Mouse (Mus musculus) layer of hippocampus, adult 9-10 months (tissue): Measurements from ENCODE around the gene Hao1.
A peak's percentile ranks its signal among the peaks of the same experiment; 100 is the strongest.

Source experiments
- DNase-seq: peaks from one replicate; pipeline ENCODE4 v3.0.0; 2022; ENCODE audit warnings: low spot score

The Hao1 gene

GRCm38 (mm10) chr2:134554221-134554727 is at the start of gene Hao1:
Gene Hao1 (minus strand): TSS chr2:134554368.
- DNase-seq: no peak

GRCm38 (mm10) chr2:134591081-134591694 is 37.0 kb upstream of the Hao1 start:
- DNase-seq: no peak

- DNase-seq: no peak
Measured at GRCm38 (mm10) chr2:134585243-134585642, 31.1 kb upstream of the Hao1 start.

DNA sequence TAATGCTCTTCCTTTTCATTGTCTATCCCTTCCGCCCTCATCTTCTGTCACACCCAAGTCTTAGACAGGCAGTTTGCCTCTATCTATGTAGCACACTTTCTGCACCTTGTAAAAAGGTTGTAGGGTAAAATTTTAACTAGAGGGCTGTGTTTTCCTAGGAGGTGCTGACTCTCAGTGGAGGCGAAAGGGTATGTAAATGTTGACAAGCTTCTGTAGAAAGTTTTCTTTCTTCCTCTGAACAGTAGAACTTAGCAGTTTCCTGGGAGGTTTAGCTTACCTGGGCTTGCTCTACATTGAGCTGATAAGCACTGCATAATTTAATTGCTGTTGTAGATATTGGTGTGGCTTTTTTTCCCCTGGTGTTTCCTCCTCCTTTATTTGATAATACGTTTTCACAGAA is 5.3 kb upstream of the Hao1 start:
- DNase-seq: no peak

DNA sequence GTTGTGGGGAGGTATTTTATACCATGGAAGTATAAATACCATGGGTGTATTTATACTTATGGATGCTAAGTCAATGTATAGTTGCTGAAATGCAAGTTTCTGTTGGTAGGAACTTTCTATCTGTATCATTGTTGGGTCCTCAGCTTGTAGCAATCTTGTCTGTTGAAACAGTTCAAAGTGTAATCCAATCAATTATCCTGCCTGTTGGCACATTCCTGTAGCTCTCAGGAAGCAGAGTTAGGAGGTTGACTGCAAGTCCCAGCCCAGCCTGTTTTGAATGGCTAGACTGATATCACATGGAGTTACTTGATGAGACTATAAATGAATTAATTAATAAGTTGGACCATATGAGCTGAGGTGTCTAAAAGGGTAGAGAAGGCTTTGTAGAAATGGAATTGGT is 1.8 kb downstream of the Hao1 start:
- DNase-seq: no peak

GRCm38 (mm10) chr2:134549770-134550169 is 4.4 kb downstream of the Hao1 start:
- DNase-seq: peak; percentile 59

- no peak for DNase-seq
Measured at GRCm38 (mm10) chr2:134545116-134545515, 9.1 kb downstream of the Hao1 start.

DNA sequence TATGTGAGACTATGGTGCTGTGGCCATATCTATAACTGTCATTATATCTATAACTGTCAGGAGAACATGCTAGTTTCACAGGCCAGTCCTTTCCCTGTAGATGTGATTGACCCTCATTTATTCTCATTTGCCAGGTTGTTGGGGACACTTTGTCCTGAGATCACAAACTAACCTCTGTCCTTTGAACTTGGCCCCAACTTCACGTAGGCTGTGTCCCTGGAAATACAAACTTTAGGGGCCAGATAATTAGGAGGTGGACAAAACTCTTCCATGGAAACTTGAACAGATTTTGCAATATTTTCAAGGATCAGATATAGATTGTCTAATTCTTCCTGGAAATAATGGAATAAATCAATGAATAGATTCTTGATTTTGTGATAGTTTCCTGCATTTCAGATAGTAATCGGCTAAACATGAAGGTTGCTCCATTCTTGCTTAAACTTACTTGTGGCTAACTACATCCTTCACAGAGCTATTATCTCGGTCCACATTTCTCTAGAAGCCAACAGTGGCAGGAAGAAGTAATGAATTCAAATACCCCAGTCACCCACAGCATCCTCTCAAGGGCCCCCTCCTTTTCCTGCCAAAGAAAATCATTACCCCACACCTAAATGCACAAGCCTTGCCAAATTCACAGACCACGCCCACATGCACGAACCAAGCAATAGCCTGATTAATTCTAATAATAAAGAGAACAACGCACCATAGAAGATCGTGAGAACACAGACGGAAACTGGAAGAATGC is 9.7 kb downstream of the Hao1 start:
- DNase-seq: no peak

DNA sequence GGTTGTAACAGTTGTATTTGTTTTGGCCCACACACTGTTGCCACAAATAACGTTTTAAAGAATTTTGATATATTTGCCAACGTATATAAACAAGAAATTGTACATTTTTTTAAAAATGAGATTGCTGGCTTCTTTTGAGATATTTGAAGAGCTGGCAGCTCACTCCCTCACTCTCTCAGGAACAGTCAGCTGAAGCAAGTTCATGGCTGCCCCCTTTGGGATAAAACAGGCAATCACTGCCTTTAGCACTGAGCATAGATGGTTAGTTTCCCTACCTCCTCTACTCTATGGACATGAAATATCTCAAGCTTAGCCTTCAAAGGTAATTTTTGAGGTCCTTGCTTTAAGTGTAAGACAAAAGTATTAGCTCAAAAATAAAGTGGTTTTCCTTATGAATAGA is 10.7 kb downstream of the Hao1 start:
- no peak for DNase-seq

DNA sequence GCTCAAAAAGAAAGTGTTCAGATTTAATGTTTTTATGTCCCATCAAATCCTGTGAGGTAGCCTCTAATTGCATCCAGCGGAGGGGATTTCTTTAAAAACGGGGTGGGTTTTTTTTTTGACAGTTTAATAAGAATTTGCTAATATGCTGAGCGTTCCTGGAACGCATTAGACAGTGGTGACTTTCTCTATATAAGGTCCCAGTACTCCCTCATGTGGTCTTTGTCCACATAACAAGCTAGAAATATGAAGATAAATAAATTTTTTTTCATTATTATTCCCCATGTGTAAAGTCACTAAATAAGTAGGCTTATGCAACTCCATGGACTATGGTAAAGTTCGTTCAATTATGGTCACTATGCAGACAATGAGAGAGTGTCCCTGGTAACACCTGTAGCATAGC is 13.1 kb downstream of the Hao1 start:
- DNase-seq: peak; percentile 11

- no peak for DNase-seq
Measured at GRCm38 (mm10) chr2:134538451-134538850, 15.7 kb downstream of the Hao1 start.

DNA sequence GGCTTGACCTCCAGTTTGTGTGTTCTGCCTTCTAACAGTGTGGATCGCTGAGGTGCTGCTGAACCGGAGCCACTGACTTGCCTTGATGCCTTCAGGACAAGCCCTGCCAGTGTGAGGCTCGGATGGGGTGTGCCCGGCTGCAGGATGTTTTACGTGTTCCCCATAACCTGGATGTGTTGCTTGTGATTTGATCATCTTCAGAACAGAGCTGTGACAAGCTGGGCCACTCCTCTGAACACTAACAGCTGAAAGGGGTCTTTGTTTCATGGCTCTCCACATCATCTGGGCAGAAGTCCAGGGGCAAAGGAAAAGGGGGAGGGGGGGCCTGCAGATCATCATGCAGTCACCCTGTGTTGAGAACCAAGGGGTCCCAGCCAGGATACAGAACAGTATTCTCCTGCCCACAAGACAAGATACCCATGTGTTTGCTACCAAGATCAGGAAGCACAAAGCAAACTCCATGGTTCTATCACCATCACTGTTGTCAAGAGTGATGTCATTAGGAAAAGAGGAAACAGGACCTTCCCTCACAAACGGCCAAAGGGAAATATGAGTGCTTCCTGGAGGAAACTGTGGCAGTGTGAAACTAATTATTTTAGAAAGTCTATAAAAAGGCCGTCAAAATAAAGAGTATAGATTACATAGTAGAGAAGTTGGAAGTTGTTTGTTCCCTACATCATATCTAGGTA is 25.9 kb downstream of the Hao1 start:
- DNase-seq: no peak

DNA sequence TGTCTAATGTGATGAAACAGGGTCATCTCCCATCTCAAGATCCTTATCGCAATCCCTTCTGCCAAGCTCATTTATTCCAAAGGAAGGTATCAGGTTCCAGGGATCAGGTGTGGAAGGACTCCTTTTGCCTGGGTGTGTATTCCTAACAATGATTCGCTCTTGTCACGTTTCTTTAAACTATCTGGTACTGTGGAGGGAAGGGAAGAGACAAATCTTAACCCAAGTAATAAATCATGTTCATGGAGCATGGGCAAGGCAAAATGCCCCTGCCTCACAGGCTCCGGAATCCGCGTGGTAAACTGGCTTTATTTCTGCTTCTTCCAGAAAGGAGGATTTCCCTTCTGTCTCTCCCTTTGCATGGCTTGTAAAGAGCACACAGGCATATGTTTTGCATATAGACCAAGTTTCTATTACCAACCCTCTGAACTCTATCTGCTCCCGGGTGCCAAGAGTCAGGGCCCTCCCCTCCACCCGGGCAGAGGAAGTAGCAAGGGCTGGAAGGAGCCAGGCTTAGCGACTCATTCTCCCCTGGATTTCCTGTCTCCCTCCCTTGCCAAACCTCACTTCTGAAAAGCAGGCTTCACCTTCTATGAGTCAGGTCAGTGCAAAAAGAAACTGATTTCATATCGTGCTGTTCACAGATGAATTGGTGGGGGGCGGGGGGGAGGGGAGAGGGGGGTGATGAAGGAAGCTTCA is 26.6 kb downstream of the Hao1 start:
- DNase-seq: no peak

DNA sequence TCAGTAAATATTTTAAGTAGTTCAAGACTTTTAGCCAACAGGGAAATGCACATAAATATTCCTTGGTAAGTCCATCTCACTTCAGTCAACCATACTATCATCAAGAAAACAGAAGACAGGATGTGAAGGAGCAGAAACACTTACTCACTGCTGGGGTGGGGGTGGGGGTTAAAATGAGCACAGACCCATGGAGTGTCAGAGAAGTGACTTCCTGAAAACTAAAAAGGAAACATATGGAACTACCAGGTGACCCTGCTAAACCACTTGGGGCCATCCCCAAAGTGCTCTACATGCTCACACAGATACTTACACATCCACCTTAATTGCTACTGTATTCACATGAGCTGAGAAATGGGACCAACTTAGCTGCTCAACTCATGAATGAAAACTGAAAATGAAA is 36.1 kb downstream of the Hao1 start:
- no peak for DNase-seq

DNA sequence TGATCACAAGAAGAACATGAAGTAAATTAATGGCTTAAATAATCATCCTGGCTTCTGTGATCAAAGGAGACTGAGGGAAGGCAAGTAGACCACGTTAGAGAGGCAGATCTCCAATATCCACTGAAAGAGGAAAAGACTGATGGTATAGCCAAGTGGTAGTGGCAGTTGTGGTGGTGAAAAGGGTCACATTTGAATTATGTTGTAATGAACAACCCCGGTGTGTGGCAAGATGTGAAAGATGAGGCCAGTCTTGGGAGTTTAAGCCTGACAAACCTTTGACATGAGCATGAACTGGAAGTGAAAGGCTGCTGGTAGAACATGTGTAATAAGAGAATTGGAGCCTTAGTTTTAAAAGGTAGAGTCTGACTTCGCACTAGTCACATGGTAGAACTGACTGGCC is 54.4 kb downstream of the Hao1 start:
- no peak for DNase-seq

GRCm38 (mm10) chr2:134498450-134498849 is 55.7 kb downstream of the Hao1 start:
- DNase-seq: no peak

- DNase-seq: no peak
Measured at GRCm38 (mm10) chr2:134488671-134489070, 65.5 kb downstream of the Hao1 start.

GRCm38 (mm10) chr2:134486055-134486834 is 67.9 kb downstream of the Hao1 start:
- no peak for DNase-seq

DNA sequence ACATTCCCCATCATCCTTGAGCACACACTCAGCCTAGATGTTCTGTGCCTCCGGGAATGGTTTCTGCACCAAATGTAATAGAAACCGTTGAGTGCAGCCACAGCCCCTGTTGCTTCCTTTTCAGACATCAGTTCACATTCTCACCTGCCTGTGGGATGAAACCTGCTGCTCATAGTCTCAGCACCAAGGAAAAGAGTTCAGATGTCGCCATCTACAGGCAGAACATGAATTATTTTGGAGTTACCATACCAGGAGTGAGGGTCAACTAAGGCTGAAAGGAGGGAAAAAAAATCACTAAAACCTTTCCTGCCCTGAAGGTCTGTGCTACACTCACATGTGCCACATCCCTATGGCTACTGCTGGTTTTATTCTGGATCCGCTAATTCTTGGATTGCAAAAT is 71.5 kb downstream of the Hao1 start:
- no peak for DNase-seq

- peak; percentile 45 for DNase-seq
Measured at GRCm38 (mm10) chr2:134481759-134482158, 72.4 kb downstream of the Hao1 start.

DNA sequence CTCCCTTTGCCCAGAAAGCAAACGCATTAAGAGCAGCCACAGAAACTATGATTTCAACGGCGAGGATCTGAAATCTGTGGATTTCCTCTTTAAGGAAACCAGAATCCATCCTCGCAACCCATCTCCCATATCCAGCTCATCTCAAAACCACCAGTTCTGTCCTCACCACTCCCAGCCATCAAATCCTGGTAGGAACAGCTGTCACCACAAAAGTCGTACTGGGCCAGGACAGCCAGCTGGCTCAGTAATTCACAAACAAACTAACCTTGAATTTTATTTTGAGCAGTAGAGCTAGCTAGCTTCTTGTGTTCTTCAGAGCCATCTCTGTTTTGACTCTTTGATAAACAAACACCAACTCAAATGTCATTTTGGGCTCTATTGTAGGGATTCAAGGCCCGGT is 73.0 kb downstream of the Hao1 start:
- DNase-seq: no peak

- no peak for DNase-seq
Measured at GRCm38 (mm10) chr2:134465132-134465531, 89.0 kb downstream of the Hao1 start.
